Mouse (Mus musculus): Measurements from ENCODE around the gene Krt80. TPM values are rescaled to one million over a fixed set of nuclear protein-coding genes. Genes with fewer than 3 reads are reported as not detected.

Gene Krt80
- polyA plus RNA-seq, 1 experiment, result 3.8 TPM

DNA sequence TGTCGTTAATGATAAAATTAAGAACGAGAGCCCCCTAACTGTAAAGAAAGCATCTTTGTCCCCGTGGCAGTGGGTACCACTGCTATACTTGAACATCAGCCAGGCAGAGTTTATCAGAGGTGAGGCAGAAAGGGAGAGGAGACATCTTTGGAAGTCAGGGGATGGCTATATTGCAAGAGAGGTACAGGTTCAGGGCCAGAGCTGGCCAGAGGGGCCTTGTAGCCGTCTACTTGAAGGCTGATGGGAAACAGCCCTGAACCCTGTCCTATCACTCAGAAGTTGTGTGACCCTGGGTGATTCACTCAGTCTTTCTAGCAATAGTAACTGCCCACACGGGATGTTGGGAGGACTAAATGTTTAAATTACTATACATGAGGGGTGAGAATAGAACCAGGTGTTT is 48.8 kb downstream of the Krt80 start:
- no peaks in the 10 kb centered on the region for H3K27me3 ChIP-seq (ENCODE audit: control insufficient read depth, insufficient read depth, low read length)
- no peak overlapping the region for H3K27ac ChIP-seq (ENCODE audit: control insufficient read depth, insufficient read depth, low read length)
- no peak for DNase-seq
- no peak overlapping the region for H3K4me3 ChIP-seq (ENCODE audit: control insufficient read depth, insufficient read depth, low read length)
- TF ChIP-seq POLR2A (IDR thresholded peaks at IDR 0.05; ENCODE audit: control insufficient read depth, extremely low read depth, insufficient read depth, low read length, poor library complexity) (no peak), CTCF (IDR thresholded peaks at IDR 0.05; ENCODE audit: borderline replicate concordance, control insufficient read depth, extremely low read depth, insufficient read depth, low read length, poor library complexity) (no peak)
- peaks cover 5% of the 10 kb centered on the region for H3K4me1 ChIP-seq (replicated peaks; ENCODE audit: control insufficient read depth, insufficient read depth, low read length)
- 14% methylated on average over 5 of the region's 5 CpGs for WGBS
- H3K36me3 ChIP-seq (ENCODE audit: control insufficient read depth, insufficient read depth, low read length), result no peaks in the 10 kb centered on the region

DNA sequence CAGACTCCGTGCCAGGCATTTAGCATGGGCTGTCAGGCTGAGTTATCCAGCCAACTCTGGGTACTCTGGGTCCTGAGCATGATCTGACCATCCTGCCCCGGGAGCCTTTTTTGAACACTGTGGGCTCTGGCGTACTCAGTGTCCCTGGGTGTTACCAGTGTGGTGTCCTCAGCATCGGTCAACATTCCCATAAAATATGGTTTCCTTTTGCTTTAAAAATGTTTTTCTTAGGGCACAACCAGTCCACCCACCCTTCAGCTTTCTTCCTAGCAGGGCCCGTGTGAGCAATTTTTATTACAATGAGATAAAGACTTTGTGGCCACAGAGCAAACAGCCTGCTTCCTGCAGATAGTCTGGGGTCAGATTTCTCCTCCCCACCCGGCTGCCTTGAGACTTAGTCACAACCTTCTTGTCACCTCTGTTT is 49.3 kb downstream of the Krt80 start:
- H3K27ac ChIP-seq (ENCODE audit: control insufficient read depth, insufficient read depth, low read length), result no peak overlapping the region
- WGBS, result 21% methylated on average over 6 of the region's 6 CpGs
- no peaks in the 10 kb centered on the region for H3K36me3 ChIP-seq (ENCODE audit: control insufficient read depth, insufficient read depth, low read length)
- H3K27me3 ChIP-seq (ENCODE audit: control insufficient read depth, insufficient read depth, low read length), result no peaks in the 10 kb centered on the region
- TF ChIP-seq POLR2A (IDR thresholded peaks at IDR 0.05; ENCODE audit: control insufficient read depth, extremely low read depth, insufficient read depth, low read length, poor library complexity) (no peak), CTCF (IDR thresholded peaks at IDR 0.05; ENCODE audit: borderline replicate concordance, control insufficient read depth, extremely low read depth, insufficient read depth, low read length, poor library complexity) (no peak)
- peaks cover 7% of the 10 kb centered on the region for H3K4me1 ChIP-seq (replicated peaks; ENCODE audit: control insufficient read depth, insufficient read depth, low read length)
- no peak overlapping the region for H3K4me3 ChIP-seq (ENCODE audit: control insufficient read depth, insufficient read depth, low read length)
- DNase-seq, result no peak

DNA sequence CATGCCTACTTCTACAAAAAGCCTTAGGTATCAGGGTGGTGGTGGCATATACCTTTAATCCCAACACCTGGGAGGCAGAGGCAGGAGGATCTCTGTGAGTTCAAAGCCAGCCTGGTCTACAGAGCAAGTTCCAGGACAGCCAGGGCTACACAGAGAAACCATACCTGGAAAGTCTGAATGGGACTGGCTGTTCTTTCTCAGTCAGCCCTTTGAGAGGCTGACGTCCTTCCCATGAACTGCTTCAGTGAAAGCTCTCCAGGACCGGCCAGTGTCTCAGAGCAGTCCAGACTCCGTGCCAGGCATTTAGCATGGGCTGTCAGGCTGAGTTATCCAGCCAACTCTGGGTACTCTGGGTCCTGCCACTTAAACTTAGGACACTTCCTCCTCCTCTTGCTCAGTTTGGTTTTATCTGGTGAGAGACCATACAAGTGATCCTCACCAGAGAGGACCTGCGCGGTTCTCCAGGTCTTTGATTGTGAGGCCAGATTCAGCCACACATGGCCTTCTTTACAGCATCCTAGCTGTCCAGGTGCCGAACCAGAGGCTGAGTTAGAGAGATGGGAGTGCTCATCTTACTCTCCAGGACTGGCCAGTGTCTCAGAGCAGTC is 49.8 kb downstream of the Krt80 start:
- peaks cover 7% of the 10 kb centered on the region for H3K4me1 ChIP-seq (replicated peaks; ENCODE audit: control insufficient read depth, insufficient read depth, low read length)

DNA sequence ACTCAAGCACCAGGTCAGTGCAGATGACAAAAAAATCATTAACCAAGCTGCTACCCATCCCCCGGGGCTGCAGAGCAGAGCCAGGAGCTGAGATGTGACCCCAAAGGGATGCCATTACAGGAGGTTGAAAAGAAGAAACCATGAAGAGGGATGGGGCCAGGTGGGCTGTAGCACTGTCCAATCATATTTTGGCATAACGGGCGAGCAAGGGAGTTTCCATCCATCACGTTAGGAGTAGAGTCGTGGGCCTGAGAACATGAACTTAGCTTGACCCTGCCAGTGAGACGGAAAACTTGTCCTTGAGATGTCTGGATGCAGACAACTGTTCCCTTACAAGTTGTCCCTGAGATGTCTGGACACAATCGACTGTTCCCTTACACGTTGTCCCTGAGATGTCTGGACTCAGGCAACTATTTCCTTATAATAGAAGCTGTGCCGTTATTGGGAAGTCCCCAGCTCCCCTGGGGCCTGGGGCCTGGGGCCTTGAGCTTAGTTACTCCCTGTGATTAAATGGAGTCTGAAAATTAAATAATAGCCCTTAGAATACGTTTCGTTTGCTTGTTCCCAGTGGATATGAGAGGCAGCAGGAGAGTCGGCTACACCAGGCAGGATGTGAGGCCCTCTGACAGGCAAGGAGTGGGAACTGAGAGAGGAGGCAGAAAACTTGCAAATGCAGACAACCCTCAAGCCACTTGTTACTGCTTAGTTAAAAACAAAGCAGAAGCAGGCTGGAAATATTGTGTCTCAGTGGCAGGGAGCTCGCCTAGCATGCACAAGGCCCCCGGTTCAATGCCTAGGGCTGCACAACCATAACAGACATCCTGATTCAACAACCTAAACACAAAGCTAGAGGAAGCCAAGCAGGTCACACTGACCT is 50.8 kb downstream of the Krt80 start:
- H3K4me3 ChIP-seq (ENCODE audit: control insufficient read depth, insufficient read depth, low read length), result no peak overlapping the region
- 50% methylated on average over 14 of the region's 14 CpGs for WGBS
- DNase-seq, result no peak
- TF ChIP-seq CTCF (IDR thresholded peaks at IDR 0.05; ENCODE audit: borderline replicate concordance, control insufficient read depth, extremely low read depth, insufficient read depth, low read length, poor library complexity), result no peak
- no peak for TF ChIP-seq POLR2A (IDR thresholded peaks at IDR 0.05; ENCODE audit: control insufficient read depth, extremely low read depth, insufficient read depth, low read length, poor library complexity)
- H3K27ac ChIP-seq (ENCODE audit: control insufficient read depth, insufficient read depth, low read length), result no peak overlapping the region
- no peaks in the 10 kb centered on the region for H3K36me3 ChIP-seq (ENCODE audit: control insufficient read depth, insufficient read depth, low read length)
- H3K4me1 ChIP-seq (replicated peaks; ENCODE audit: control insufficient read depth, insufficient read depth, low read length), result peaks cover 7% of the 10 kb centered on the region
- no peaks in the 10 kb centered on the region for H3K27me3 ChIP-seq (ENCODE audit: control insufficient read depth, insufficient read depth, low read length)

More for the DNA sequence above, 49.8 kb downstream of the Krt80 start:
- Histone ChIP-seq H3K36me3 (ENCODE audit: control insufficient read depth, insufficient read depth, low read length) (no peaks in the 10 kb centered on the region), H3K27me3 (ENCODE audit: control insufficient read depth, insufficient read depth, low read length) (no peaks in the 10 kb centered on the region), H3K4me3 (ENCODE audit: control insufficient read depth, insufficient read depth, low read length) (no peak overlapping the region), H3K27ac (ENCODE audit: control insufficient read depth, insufficient read depth, low read length) (no peak overlapping the region)
- 45% methylated on average over 6 of the region's 6 CpGs for whole genome bisulfite sequencing
- TF ChIP-seq POLR2A (IDR thresholded peaks at IDR 0.05; ENCODE audit: control insufficient read depth, extremely low read depth, insufficient read depth, low read length, poor library complexity) (no peak), CTCF (IDR thresholded peaks at IDR 0.05; ENCODE audit: borderline replicate concordance, control insufficient read depth, extremely low read depth, insufficient read depth, low read length, poor library complexity) (no peak)
- DNase-seq, result no peak

DNA sequence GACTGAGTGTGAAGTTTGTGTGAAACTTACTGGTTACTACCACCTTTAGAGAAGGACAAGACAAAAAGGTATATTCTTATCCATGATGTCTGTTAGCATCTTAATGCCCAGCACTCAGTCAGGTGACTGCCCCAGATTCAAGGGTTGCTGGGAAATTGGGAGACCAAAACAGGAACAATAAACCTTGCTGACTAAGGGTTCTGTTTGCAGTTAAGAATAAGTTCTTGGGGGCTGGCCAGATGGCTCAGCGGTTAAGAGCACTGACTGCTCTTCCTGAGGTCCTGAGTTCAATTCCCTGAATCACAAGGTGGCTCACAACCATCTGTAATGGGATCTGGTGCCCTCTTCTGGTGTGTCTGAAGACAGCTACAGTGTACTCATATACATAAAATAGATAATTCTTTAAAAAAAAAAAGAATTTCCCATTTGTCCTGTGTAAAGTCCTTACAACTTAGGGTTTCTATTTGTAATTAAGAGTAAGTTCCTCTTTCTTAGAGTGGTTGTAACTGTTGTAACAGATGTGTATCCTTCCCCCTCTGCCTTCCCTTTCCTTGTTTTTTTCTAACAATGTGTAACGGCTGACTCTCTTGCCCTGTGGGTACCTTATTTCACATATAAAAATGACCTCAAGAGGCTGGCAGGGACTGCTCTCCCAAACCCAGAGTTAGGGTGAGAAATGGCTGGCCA is 52.0 kb downstream of the Krt80 start:
- H3K4me3 ChIP-seq (ENCODE audit: control insufficient read depth, insufficient read depth, low read length), result no peak overlapping the region
- no peaks in the 10 kb centered on the region for H3K27me3 ChIP-seq (ENCODE audit: control insufficient read depth, insufficient read depth, low read length)
- H3K4me1 ChIP-seq (replicated peaks; ENCODE audit: control insufficient read depth, insufficient read depth, low read length), result peaks cover 7% of the 10 kb centered on the region
- 51% methylated on average over 2 of the region's 2 CpGs for WGBS
- H3K27ac ChIP-seq (ENCODE audit: control insufficient read depth, insufficient read depth, low read length), result no peak overlapping the region
- H3K36me3 ChIP-seq (ENCODE audit: control insufficient read depth, insufficient read depth, low read length), result no peaks in the 10 kb centered on the region
- DNase-seq, result no peak
- TF ChIP-seq CTCF (IDR thresholded peaks at IDR 0.05; ENCODE audit: borderline replicate concordance, control insufficient read depth, extremely low read depth, insufficient read depth, low read length, poor library complexity) (no peak), POLR2A (IDR thresholded peaks at IDR 0.05; ENCODE audit: control insufficient read depth, extremely low read depth, insufficient read depth, low read length, poor library complexity) (no peak)

Measured in thymus, adult 2 months (tissue).